Mouse (Mus musculus) liver, postnatal 0 days (tissue): ENCODE data around the gene Ppp1r9a. TPM values are rescaled to one million over a fixed set of nuclear protein-coding genes. Genes with fewer than 3 reads are reported as not detected.
"Not testable (repeated sequence)": the region's sequence is repeated elsewhere in the genome, so short reads cannot be mapped to it uniquely, and the experiment has no call there.

Source experiments
- ATAC-seq: fragments of 200-750 bp; cut with Nextera tagmentation; 2 replicates; pipeline ENCODE4 v1.8.0; 2017; ENCODE audit warnings: mild to moderate bottlenecking, moderate library complexity
- DNase-seq: peaks from one replicate; pipeline ENCODE4 v3.0.0-alpha.2; 2016
- H3K27ac ChIP-seq: fragments of 300-500 bp; sonication (generic); 2 replicates; pipeline ENCODE4 v1.5.1; 2014; ENCODE audit warnings: antibody characterized with exemption, moderate library complexity, mild to moderate bottlenecking, low read depth
- H3K27me3 ChIP-seq: fragments of 300-500 bp; sonication (generic); 2 replicates; pipeline ENCODE4 v1.6.1; 2014; ENCODE audit warnings: low read length, control low read depth, mixed read lengths; ENCODE audit not compliant: insufficient read depth
- H3K36me3 ChIP-seq: fragments of 300-500 bp; sonication (generic); replicated peaks from 2 replicates; pipeline ENCODE4 v1.6.1; 2014; ENCODE audit warnings: mild to moderate bottlenecking, control low read depth, low read length, moderate library complexity, mixed read lengths; ENCODE audit not compliant: insufficient read depth
- H3K4me1 ChIP-seq: fragments of 300-500 bp; sonication (generic); 2 replicates; pipeline ENCODE4 v1.6.1; 2014; ENCODE audit warnings: antibody characterized with exemption, mild to moderate bottlenecking, control low read depth; ENCODE audit not compliant: insufficient read depth
- H3K4me2 ChIP-seq: fragments of 300-500 bp; sonication (generic); 2 replicates; pipeline ENCODE4 v1.6.1; 2014; ENCODE audit warnings: low read depth, mild to moderate bottlenecking, low read length, moderate library complexity, mixed read lengths
- H3K4me3 ChIP-seq: fragments of 300-500 bp; sonication (generic); 2 replicates; pipeline ENCODE4 v1.5.1; 2014; ENCODE audit warnings: low read depth, low read length
- H3K9ac ChIP-seq: fragments of 300-500 bp; sonication (generic); replicated peaks from 2 replicates; pipeline ENCODE4 v1.6.1; 2014; ENCODE audit warnings: mild to moderate bottlenecking, moderate library complexity
- H3K9me3 ChIP-seq: fragments of 300-500 bp; sonication (generic); 2 replicates; pipeline ENCODE4 v1.6.1; 2016; ENCODE audit warnings: mild to moderate bottlenecking, control low read depth, low read length, mixed read lengths
- CTCF ChIP-seq: sonication (generic); IDR thresholded peaks from 2 replicates; pipeline ENCODE4 v1.5.1; 2016; ENCODE audit warnings: antibody characterized with exemption, low read depth
- EP300 ChIP-seq: IDR thresholded peaks from 2 replicates; pipeline ENCODE4 v1.6.1; 2016; ENCODE audit warnings: antibody characterized with exemption, low read depth, mild to moderate bottlenecking
- WGBS: fragments of 180-500 bp; shearing (Covaris S2); extraction: QIAGEN DNeasy Blood & Tissue Kit; methylation state at CpG from one replicate; pipeline ENCODE4 v1.1.7; 2014; ENCODE audit not compliant: insufficient replicate concordance; 5-methylcytosine and 5-hydroxymethylcytosine counted together
- polyA plus RNA-seq: library from polyadenylated mRNA; unstranded; fragments of >200 nt; fragmentation: Nextera tagmentation; extraction: Ambion mirVana; gene quantifications from 2 replicates; pipeline ENCODE4 v1.2.1, GENCODE M21; 2015

Ppp1r9a gene
- polyA plus RNA-seq, 1 experiment from 2014 or later, result 2.5 TPM

DNA sequence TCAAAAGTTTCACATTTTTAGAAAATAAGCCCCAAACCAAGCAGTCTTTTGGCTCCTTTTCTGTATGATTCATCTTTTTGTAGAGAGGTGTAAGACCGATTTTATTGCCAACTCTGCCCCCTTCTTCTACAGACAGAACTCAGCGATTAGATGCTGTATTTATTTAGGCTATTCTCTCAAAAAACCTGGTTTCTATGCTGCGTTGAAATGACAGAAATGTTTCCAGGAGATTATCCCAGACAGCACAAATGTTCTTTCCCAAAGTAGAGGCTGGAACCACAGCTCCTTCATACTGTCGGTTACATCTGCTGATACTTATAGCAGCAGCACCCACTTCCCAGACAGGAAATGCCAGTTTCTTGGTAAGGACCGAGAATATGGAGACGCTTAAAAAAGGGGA lies 2.8 kb upstream of the Ppp1r9a start:
- ATAC-seq (no peak), DNase-seq (no peak)
- no peak overlapping the region for H3K4me2 ChIP-seq
- H3K27ac ChIP-seq, result no peak overlapping the region
- no peaks in the 10 kb centered on the region for H3K9me3 ChIP-seq
- H3K27me3 ChIP-seq, result no peaks in the 10 kb centered on the region
- no peak for TF ChIP-seq EP300
- no peak for TF ChIP-seq CTCF
- no peak overlapping the region for H3K4me3 ChIP-seq
- WGBS, result 72% methylated on average over 6 of the region's 6 CpGs
- H3K9ac ChIP-seq, result no peak overlapping the region
- H3K36me3 ChIP-seq, result no peaks in the 10 kb centered on the region
- peaks cover 5% of the 10 kb centered on the region; the same call in 1 of the 2 replicates for H3K4me1 ChIP-seq

DNA sequence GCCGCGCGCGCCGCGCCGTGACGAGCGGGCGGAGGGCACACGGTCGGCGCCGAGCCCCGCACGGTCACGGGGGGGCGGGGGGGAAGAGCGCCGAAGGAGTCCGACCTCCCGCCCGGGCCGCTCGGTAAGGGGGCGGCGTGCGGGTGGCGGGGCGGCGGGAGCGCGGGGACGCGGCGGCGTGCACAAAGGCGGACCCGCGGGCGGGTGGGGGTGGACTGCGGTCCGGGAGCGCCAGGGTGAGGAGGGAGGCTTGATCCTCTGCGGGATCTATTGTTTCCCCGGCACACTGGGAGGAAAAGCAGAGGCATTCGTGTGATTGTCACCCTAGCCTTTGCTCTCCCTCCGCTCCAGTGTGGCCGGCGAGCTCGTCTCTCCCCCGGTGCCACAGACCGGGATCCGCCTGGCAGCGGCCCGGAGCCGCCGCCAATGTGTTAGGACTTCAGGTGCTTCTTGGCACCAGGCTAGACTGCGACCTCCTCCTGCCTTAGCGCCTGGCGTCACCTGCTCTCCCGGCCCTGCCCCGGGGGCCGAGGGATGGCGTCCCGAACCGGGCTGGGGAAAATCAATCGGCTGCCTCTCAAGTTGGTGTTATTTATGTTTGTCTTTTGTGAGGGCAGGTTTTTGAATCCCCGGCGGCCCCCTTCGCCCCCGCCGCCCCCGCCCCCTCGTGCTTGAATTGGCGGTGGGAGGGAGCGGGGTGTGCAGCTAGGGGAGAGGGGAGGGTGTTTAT lies 773 bp downstream of the Ppp1r9a start:
- Histone ChIP-seq H3K27me3 (no peaks in the 10 kb centered on the region), H3K36me3 (no peaks in the 10 kb centered on the region), H3K27ac (peak overlapping the region; percentile 83), H3K4me2 (peak overlapping the region; percentile 76), H3K4me3 (peak overlapping the region; percentile 66), H3K4me1 (no peaks in the 10 kb centered on the region), H3K9me3 (no peaks in the 10 kb centered on the region), H3K9ac (peak overlapping the region; percentile 73)
- ATAC-seq (peak; percentile 70), DNase-seq (peak; percentile 55)
- 3% methylated on average over 33 of the region's 77 CpGs for WGBS
- TF ChIP-seq CTCF, result no peak

DNA sequence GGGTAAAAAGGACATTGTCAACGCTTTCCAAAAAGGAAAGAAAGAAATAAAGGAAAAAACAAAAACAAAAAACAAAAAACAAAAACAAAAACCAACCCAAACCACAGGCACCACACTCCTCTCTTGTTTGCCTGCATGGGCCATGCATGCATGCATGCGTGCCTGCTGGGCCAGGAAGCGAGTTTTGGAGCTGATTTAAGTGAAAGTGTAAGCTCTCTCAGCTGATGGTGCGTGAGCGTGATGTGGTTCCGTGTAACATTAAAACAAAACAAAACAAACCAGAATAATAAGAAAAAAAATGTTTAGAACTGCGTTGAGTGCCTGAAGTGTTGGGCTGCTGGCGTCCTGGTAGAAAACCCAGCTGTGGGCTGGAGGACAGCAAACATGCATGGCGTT lies 1.3 kb downstream of the Ppp1r9a start:
- Histone ChIP-seq H3K36me3 (no peaks in the 10 kb centered on the region), H3K27me3 (no peaks in the 10 kb centered on the region), H3K9ac (peak overlapping the region; percentile 73), H3K9me3 (no peaks in the 10 kb centered on the region), H3K4me3 (peak overlapping the region; percentile 66), H3K4me1 (no peaks in the 10 kb centered on the region), H3K4me2 (peak overlapping the region; percentile 76), H3K27ac (peak overlapping the region; percentile 83)
- ATAC-seq, result no peak
- TF ChIP-seq EP300, result no peak
- TF ChIP-seq CTCF, result no peak
- 9% methylated on average over 9 of the region's 9 CpGs for WGBS
- DNase-seq, result peak; percentile 16

DNA sequence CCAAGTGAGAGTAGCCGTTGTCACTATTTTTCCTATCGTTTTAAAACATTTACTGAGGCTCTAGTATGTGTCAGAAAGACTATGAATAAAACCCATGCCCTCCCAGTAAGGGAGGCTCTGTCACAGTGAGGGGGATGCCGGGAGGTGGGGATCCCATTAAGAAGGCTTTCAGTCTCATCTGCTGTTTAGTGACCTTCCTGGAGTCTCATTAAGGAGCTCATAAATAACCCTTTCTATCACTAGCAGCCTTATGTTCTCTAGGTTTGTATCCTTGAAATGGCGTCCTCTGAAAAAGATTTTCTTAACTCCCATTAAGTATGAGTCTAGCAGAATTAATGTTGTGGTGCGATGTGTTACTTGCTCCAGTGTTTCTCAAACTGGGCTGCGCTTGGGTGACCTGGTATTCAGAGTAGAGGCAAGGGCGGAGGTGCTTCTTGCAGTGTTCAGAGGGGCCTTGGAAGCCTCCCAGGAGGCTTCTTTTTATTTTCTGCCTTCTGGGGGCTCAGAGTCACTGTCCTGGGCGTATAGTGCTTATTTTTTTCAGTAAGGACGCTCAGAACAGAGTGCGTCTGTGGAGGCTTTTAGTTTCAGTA lies 7.4 kb downstream of the Ppp1r9a start:
- 79% methylated on average over 10 of the region's 10 CpGs for WGBS
- no peaks in the 10 kb centered on the region for H3K4me1 ChIP-seq
- no peak overlapping the region for H3K4me2 ChIP-seq
- TF ChIP-seq CTCF (no peak), EP300 (no peak)
- ATAC-seq, result no peak
- no peak for DNase-seq
- H3K27me3 ChIP-seq, result no peaks in the 10 kb centered on the region
- H3K4me3 ChIP-seq, result no peak overlapping the region
- no peak overlapping the region for H3K9ac ChIP-seq
- no peaks in the 10 kb centered on the region for H3K9me3 ChIP-seq
- H3K27ac ChIP-seq, result no peak overlapping the region
- no peaks in the 10 kb centered on the region for H3K36me3 ChIP-seq

DNA sequence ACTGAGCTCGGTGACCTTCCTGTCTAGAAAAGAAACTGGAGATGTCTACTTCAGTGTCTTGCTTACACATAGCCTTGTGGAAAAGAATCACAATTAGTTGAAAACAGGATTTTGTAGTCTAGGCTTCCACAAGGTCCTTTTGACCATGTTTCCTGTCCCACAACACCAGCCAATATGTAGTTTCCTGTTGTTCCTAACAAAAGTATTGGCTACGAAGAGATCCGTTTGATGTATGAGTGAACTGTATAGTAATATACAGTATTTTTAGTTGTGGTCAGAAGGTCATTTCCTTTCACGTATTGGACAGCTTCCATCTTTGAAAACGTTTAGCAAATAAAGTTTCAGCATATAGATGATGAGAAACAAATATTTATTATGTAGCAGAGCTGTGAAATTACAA lies 15.8 kb downstream of the Ppp1r9a start:
- Histone ChIP-seq H3K27me3 (no peaks in the 10 kb centered on the region), H3K4me1 (no peaks in the 10 kb centered on the region), H3K27ac (no peak overlapping the region), H3K9me3 (no peaks in the 10 kb centered on the region), H3K9ac (no peak overlapping the region), H3K4me2 (no peak overlapping the region), H3K36me3 (no peaks in the 10 kb centered on the region), H3K4me3 (no peak overlapping the region)
- ATAC-seq, result no peak
- WGBS, result 57% methylated on average over 5 of the region's 5 CpGs
- TF ChIP-seq EP300 (peak; percentile 37; the same call in 1 of the 2 replicates), CTCF (no peak)
- no peak for DNase-seq

DNA sequence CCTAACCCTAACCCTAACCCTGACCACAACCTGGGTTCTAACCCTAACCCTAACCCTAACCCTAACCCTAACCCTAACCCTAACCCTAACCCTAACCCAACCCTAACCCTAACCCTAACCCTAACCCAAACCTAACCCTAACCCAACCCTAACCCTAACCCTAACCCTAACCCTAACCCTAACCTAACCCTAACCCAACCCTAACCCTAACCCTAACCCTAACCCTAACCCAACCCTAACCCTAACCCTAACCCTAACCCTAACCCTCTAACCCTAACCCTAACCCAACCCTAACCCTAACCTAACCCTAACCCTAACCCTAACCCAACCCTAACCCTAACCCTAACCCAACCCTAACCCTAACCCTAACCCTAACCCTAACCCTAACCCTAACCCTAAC lies 21.1 kb downstream of the Ppp1r9a start:
- H3K4me3 ChIP-seq, H3K4me1 ChIP-seq, H3K9ac ChIP-seq, DNase-seq, H3K4me2 ChIP-seq, H3K9me3 ChIP-seq, H3K27me3 ChIP-seq, H3K36me3 ChIP-seq, H3K27ac ChIP-seq: not testable (repeated sequence)
- ATAC-seq, result peak; percentile 15
